Mouse (Mus musculus): ENCODE measurements at regions not wholly inside any gene's neighbourhood (a gene's known extent, or its start where the extent isn't known, plus 50 kb on each side); places are given as distances from the start of the nearest gene placed in this dataset.
A peak's percentile ranks its signal among the peaks of the same experiment; 100 is the strongest.

DNA sequence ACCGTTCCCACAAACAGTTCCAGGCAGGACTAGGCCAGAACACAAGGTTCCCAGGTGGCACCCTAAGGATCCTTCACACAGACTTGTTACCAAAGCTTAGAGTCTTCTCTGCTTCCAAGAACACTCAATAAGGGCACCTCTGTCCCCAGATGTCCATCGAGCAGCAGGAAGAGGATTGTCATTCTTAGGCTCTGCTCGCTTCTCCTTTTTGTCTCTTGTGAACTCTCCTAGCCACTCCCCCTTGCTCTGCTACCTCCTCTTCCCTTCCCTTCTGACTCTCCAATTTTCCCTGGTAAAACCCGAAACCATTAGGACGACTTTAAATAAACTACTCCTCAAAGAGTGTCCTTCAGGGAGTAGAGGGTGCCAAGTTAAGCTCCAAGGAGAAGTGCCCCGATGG, 124.4 kb upstream of the Pja1 start:
- DNase-seq (ENCODE audit: extremely low spot score in 1 of 2, low spot score in 1 of 2): no peak

DNA sequence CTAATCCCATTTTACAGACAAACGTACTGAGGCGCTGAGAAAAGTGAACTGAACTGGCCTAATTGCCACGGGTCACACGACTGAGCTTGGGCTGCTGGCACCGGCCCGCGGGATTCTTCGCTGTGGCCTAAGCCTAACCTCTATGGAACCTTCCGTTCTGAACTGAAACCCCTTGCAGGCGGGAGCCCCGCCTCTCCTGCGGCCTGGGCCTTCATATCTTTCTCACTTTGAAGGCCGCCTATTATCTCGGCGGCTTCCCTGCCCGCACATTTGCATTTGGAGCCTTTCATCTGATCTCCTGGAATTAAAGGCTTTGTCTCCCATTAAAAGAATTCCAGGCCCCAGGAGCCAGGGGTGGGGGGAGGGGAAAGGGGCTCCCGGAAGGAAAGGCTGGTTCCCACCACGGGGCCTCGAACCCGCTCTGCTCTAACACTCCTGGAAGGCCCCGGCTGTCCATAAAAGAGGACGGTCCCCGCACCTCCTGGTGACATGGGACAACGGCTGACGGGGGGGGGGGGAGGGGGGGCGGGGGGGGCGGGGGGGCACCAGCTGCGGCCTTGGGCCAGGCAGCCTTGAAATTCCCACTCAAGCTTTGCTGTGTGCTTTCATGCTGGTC, 122.9 kb upstream of the Pja1 start:
- DNase-seq (ENCODE audit: extremely low spot score in 1 of 2, low spot score in 1 of 2): no peak

- no peak for DNase-seq (ENCODE audit: extremely low spot score in 1 of 2, low spot score in 1 of 2)
Observed at GRCm38 (mm10) chrX:99592980-99593379, 121.9 kb upstream of the Pja1 start.

DNA sequence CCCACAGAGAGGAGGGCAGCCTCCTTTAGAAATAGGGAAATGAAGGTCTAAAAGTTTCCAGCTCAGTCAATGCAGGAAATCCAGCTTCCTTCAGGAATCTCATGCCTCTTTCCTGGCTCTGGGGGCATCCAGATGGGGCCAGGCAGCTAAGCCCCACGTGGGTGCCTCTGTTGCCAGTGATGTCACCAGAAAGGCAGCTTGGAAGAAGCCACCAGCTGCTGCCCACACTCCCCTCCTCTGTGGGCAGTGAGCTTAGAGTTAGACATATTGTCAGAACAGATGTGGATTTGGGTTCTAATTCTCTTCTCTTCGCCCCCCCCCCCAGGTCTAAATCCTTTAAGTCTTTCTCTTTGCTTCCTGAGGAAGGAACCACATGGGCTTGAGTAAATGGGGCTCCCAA, 116.2 kb upstream of the Pja1 start:
- no peak for DNase-seq (ENCODE audit: extremely low spot score in 1 of 2, low spot score in 1 of 2)

DNA sequence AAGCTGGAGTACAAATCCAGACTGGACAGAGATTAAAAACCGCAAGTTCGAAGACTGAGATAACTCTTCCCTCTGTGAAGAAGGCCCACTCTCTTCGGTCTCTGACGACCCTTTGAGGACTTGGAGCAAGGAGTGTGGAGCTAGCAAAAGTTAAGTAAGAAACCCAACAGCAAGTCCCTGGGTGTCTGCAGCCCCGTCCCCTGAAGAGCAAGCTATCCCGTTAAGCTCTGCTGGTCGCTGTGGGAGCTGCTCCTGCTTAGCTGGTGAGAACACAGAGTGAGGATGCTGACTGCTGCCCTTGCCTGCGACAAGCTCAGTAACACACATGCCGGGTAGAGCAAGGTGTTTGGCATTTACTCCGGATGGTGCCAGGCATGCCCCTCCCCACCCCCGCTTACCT, 115.2 kb upstream of the Pja1 start:
- no peak for DNase-seq (ENCODE audit: extremely low spot score in 1 of 2, low spot score in 1 of 2)

DNA sequence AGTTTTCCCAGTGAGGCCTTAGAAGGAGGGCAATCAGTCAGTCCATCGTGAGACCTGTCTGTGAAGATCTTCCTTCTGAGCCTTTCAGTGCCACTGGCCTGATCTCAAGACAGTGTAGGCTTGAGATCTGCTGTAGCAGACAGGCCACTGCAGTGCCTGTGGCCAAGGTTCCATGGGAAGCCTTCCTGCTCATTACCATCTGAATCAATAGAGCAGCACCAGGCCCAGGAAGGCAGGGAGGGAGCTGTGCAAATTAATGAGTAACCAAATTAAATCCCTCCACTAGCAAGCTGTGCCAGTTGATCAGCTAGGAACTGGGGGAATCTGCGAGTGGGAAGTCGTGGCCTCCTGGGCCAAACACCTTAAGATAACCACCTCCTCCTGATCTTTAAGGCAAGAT, 114.6 kb upstream of the Pja1 start:
- no peak for DNase-seq (ENCODE audit: extremely low spot score in 1 of 2, low spot score in 1 of 2)

- DNase-seq (ENCODE audit: extremely low spot score in 1 of 2, low spot score in 1 of 2): no peak
Observed at GRCm38 (mm10) chrX:99582611-99583010, 111.5 kb upstream of the Pja1 start.

DNA sequence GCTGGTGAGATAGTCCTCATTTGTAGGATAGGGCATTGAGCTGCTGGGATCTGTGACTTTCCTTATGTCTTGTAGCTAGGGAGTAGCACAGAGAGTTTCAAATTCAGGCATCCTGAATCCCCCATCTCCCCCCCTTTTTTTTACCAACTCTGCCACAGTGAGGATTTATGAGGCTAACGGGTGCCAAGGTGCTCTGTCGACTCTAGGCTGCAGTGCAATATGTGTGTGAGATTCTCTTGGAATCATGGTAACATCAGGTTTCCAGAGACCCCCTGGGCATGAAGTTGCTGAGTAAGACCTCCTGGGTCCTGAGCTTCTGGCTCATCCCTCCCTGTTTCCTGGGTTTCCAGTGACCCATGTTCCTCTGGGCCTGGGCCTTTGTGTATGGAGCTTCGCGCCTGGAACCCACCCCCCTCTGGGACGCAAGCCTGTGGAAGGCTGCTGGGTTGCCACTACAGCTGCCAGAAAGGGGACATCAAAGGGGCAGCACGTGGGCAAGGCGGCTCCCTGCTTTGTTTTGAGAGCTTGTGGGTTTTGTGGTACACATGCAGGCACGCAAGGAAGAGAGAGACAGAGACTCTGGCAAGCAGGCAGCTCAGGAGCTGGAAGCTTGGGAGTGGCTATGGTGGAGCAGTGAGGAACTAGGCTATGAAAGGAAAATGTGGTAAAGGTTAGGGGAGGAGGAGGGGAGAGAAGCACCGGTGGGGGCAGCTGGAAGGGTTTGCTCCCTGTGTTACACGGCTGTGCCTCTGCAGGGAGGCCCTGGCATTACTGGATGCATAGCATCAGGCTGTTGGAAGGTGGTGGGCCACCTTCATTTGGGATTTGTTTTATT, 110.8 kb upstream of the Pja1 start:
- no peak for DNase-seq (ENCODE audit: extremely low spot score in 1 of 2, low spot score in 1 of 2)

GRCm38 (mm10) chrX:99579206-99579605, 108.1 kb upstream of the Pja1 start:
- DNase-seq (ENCODE audit: extremely low spot score in 1 of 2, low spot score in 1 of 2): no peak

- no peak for DNase-seq (ENCODE audit: extremely low spot score in 1 of 2, low spot score in 1 of 2)
Observed at GRCm38 (mm10) chrX:99578796-99579195, 107.7 kb upstream of the Pja1 start.

- DNase-seq (ENCODE audit: extremely low spot score in 1 of 2, low spot score in 1 of 2): no peak
Observed at GRCm38 (mm10) chrX:99575105-99575504, 104.0 kb upstream of the Pja1 start.

- DNase-seq (ENCODE audit: extremely low spot score in 1 of 2, low spot score in 1 of 2): peak; percentile 51 to 76
Observed at GRCm38 (mm10) chrX:99574441-99575103, 103.5 kb upstream of the Pja1 start.

- DNase-seq (ENCODE audit: extremely low spot score in 1 of 2, low spot score in 1 of 2): no peak
Observed at GRCm38 (mm10) chrX:99570161-99570560, 99.1 kb upstream of the Pja1 start.

DNA sequence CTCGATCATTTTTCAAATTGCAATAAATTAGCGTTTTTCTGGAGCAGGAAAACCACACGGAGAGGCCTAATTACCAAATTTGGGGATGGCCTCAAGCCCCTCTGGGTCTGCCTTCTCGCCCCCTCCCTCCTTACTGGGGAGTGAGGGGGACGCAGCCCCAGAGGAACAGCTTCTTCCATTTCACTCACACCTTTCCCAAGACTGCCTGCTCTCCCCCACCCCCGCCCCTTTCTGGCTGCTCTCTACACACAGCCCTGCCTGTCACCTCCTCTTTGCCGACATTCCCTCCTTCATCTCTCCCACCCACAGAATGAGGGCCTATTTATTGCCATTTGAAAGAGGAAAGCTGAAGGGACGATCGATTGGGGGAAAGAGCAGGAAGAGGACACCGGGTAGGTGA, 97.2 kb upstream of the Pja1 start:
- no peak for DNase-seq (ENCODE audit: extremely low spot score in 1 of 2, low spot score in 1 of 2)

DNA sequence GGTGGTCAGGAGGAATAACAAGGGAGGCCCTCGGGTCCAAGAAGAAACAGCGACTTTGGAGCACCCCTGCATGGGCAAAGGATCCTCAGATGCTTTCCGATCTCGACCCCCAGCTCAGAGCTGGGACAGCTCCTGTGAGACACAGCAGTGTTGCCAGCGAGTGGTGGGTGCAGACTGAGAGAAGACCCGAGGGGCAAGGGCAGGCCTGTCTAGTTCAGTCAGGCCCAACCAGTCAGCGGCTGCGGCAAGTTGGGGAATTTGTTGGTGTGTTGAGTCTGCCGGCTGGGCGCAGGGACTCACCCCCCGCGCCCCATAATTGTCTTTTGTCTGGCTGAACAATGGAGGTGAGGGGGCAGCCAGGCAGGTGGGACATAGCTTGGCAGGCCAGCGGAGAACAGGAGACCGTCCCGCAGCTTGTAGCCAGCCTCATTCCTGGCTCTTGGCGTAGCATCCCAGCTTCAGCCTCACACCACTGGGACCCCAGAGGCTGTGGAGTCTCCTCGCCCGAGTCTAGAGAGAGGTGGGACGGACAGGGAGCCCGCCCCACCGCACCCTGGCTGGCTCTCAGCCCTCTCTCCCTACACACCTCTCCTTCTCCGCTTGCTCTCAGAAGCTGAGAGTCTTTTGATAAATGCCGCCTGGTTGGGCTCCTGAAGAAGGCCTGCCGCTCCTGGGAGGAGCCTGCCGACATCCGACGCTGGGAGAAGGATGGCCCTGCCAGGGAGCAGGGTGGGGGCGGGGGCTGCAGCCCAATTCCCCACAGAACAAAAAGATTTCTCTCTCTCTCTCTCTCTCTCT, 96.5 kb upstream of the Pja1 start:
- DNase-seq (ENCODE audit: extremely low spot score in 1 of 2, low spot score in 1 of 2): no peak

DNA sequence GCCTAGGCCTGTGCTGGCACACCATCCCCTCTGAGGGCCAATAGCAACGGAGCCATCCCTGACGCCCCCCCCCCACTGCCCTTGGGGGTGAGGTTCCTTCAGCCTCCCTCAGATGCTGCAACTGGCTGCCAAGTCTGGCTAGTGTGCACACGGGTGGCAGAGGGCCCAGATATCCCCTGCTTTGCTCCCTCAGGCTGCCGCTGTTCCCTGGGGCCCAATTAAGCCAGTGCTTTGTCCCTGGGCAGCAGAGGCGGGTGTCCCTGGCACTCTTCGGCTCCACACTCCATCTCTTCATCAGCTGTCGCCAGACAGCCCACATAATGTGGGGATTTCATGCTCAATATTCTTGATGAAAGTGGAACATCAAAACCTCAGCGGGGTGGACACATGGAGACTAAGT, 90.9 kb upstream of the Pja1 start:
- no peak for DNase-seq (ENCODE audit: extremely low spot score in 1 of 2, low spot score in 1 of 2)

- no peak for DNase-seq (ENCODE audit: extremely low spot score in 1 of 2, low spot score in 1 of 2)
Observed at GRCm38 (mm10) chrX:99560699-99561098, 89.6 kb upstream of the Pja1 start.

DNA sequence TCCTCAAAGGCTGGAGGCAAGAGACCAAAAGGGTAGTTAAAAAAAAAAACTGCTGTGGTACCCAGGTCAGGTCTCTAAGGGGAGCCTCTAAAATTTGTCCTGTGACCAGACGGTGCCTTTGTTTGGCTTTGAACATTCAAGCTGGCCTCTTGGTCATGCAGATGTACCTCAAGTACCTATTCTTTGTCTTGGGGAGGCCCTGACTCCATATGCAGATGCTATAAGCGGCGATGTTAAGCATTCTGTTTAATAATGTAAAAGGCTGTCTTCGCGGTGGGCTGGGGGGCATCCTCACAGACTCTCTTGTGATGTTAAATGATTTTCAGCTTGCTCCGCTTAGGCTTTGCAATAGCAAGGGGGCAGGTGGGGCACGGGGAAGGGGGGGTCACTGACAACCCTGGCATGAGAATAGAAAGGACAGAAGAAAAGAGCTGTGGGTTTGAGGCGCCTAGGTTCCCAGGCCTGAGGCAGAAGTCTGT, 85.8 kb upstream of the Pja1 start:
- no peak for DNase-seq (ENCODE audit: extremely low spot score in 1 of 2, low spot score in 1 of 2)

GRCm38 (mm10) chrX:99555976-99556781, 85.1 kb upstream of the Pja1 start:
- DNase-seq (ENCODE audit: extremely low spot score in 1 of 2, low spot score in 1 of 2): no peak

- DNase-seq (ENCODE audit: extremely low spot score in 1 of 2, low spot score in 1 of 2): no peak
Observed at GRCm38 (mm10) chrX:99552778-99553177, 81.7 kb upstream of the Pja1 start.
